Mouse (Mus musculus): Measurements from ENCODE around the gene Lrfn2. TPM values are rescaled to one million over a fixed set of nuclear protein-coding genes. Genes with fewer than 3 reads are reported as not detected.

Gene Lrfn2
- total and polyA plus RNA-seq, 3 experiments, result not detected

DNA sequence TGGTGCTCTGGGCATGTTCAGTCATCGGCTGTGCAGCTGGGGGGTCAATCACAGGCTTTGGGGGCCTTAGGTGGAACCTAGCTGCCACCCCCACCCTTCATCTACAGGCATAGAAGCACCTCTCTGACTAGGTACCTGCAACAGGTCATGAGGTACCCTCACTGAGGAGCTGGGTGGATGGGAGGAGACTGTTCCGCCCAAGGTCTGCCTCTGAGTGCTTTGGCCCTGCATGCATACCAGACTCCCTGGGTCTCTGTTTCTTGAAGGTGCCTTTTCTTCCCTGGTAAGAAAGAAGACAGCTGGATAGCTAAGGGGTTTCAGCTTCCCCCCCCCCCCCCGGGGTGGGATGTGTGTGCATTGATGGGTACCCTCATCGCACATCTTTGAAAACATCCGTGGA lies 98.7 kb downstream of the Lrfn2 start:
- Histone ChIP-seq H3K9me3 (replicated peaks; ENCODE audit: low read length) (peaks cover 96% of the 10 kb centered on the region), H3K27ac (ENCODE audit: insufficient read depth, low read depth) (no peak overlapping the region), H3K36me3 (replicated peaks in 1 of 2; ENCODE audit: control insufficient read depth in 1 of 2, insufficient read depth in 1 of 2, low read length in 1 of 2) (no peaks in the 10 kb centered on the region), H3K4me3 (replicated peaks in 1 of 3; ENCODE audit: low read depth in 2 of 3, low read length in 2 of 3, poor library complexity in 1 of 3) (no peak overlapping the region), H3K27me3 (replicated peaks) (no peaks in the 10 kb centered on the region), H3K4me2 (ENCODE audit: insufficient read depth, low read depth, poor library complexity, severe bottlenecking) (no peak overlapping the region), H3K79me2 (replicated peaks; ENCODE audit: control insufficient read depth, extremely low read depth, insufficient read depth, poor library complexity, severe bottlenecking) (no peaks in the 10 kb centered on the region), H3K9ac (ENCODE audit: insufficient read depth, low read depth) (no peak overlapping the region), H3K4me1 (ENCODE audit: control insufficient read depth in 1 of 2, insufficient read depth in 2 of 2) (no peaks in the 10 kb centered on the region)
- DNase-seq (ENCODE audit: extremely low read depth), result no peak
- in situ Hi-C loops (cut with MboI; ENCODE audit: low pct_ligation_motif_present, low pct_unique_long_range_greater_than_20kb, low sequenced_read_pairs) (no loop called here), dilution Hi-C loops (cut with MboI; ENCODE audit: extremely low pct_ligation_motif_present, extremely low pct_unique_long_range_greater_than_20kb, low sequenced_read_pairs) (no loop called here)
- TF ChIP-seq NELFE (IDR thresholded peaks at IDR 0.05; ENCODE audit: low read depth, low read length) (no peak), UBTF (IDR thresholded peaks at IDR 0.05; ENCODE audit: low read depth, low read length) (no peak), MXI1 (IDR thresholded peaks at IDR 0.05; ENCODE audit: low read depth, low read length) (no peak), POLR2AphosphoS2 (IDR thresholded peaks at IDR 0.05; ENCODE audit: low read depth, low read length) (no peak), SMC3 (IDR thresholded peaks at IDR 0.05; ENCODE audit: low read depth, low read length) (no peak), PAX5 (IDR thresholded peaks at IDR 0.05; ENCODE audit: low read length) (no peak), ZC3H11A (IDR thresholded peaks at IDR 0.05; ENCODE audit: low read depth, low read length) (no peak)

GRCm38 (mm10) chr17:49031790-49032189 lies 99.6 kb downstream of the Lrfn2 start:
- no peaks in the 10 kb centered on the region for H3K36me3 ChIP-seq (replicated peaks in 1 of 2; ENCODE audit: control insufficient read depth in 1 of 2, insufficient read depth in 1 of 2, low read length in 1 of 2)
- no peaks in the 10 kb centered on the region for H3K27me3 ChIP-seq (replicated peaks)
- H3K79me2 ChIP-seq (replicated peaks; ENCODE audit: control insufficient read depth, extremely low read depth, insufficient read depth, poor library complexity, severe bottlenecking), result no peaks in the 10 kb centered on the region
- in situ Hi-C loops (cut with MboI; ENCODE audit: low pct_ligation_motif_present, low pct_unique_long_range_greater_than_20kb, low sequenced_read_pairs), result no loop called here
- DNase-seq (ENCODE audit: extremely low read depth), result no peak
- H3K4me3 ChIP-seq (replicated peaks in 1 of 3; ENCODE audit: low read depth in 2 of 3, low read length in 2 of 3, poor library complexity in 1 of 3), result no peak overlapping the region
- no peak overlapping the region for H3K27ac ChIP-seq (ENCODE audit: insufficient read depth, low read depth)
- H3K9me3 ChIP-seq (replicated peaks; ENCODE audit: low read length), result peaks cover 96% of the 10 kb centered on the region
- no peaks in the 10 kb centered on the region for H3K4me1 ChIP-seq (ENCODE audit: control insufficient read depth in 1 of 2, insufficient read depth in 2 of 2)
- no peak for TF ChIP-seq E2F4 (IDR thresholded peaks at IDR 0.05; ENCODE audit: insufficient replicate concordance, low read depth, low read length)
- TF ChIP-seq MAFK (IDR thresholded peaks at IDR 0.05; ENCODE audit: insufficient replicate concordance, low read length), result no peak
- TF ChIP-seq JUND (conservative IDR thresholded peaks at IDR 0.05; ENCODE audit: low read depth, low read length), result no peak
- TF ChIP-seq UBTF (IDR thresholded peaks at IDR 0.05; ENCODE audit: low read depth, low read length), result no peak
- TF ChIP-seq ZKSCAN1 (IDR thresholded peaks at IDR 0.05; ENCODE audit: borderline replicate concordance, low read depth, low read length), result no peak
- TF ChIP-seq HCFC1 (IDR thresholded peaks at IDR 0.05; ENCODE audit: low read depth, low read length), result no peak
- no peak for TF ChIP-seq MYC (IDR thresholded peaks at IDR 0.05; ENCODE audit: low read depth, low read length)
- no peak for TF ChIP-seq GABPA (IDR thresholded peaks at IDR 0.05; ENCODE audit: insufficient replicate concordance, low read depth, low read length)
- no peak for TF ChIP-seq TBP (conservative IDR thresholded peaks at IDR 0.05; ENCODE audit: low read depth, low read length)
- TF ChIP-seq NRF1 (IDR thresholded peaks at IDR 0.05; ENCODE audit: low read depth, low read length), result no peak
- TF ChIP-seq ELF1 (IDR thresholded peaks at IDR 0.05; ENCODE audit: low read depth, low read length), result no peak
- TF ChIP-seq PAX5 (IDR thresholded peaks at IDR 0.05; ENCODE audit: low read length), result no peak
- no peak for TF ChIP-seq ZC3H11A (IDR thresholded peaks at IDR 0.05; ENCODE audit: low read depth, low read length)
- TF ChIP-seq ZMIZ1 (IDR thresholded peaks at IDR 0.05; ENCODE audit: low read depth, low read length), result no peak
- no peak for TF ChIP-seq POLR2A (IDR thresholded peaks at IDR 0.05; ENCODE audit: low read depth, low read length)
- TF ChIP-seq MXI1 (IDR thresholded peaks at IDR 0.05; ENCODE audit: low read depth, low read length), result no peak
- no peak for TF ChIP-seq CHD1 (IDR thresholded peaks at IDR 0.05; ENCODE audit: low read depth, low read length)
- no peak for TF ChIP-seq JUN (IDR thresholded peaks at IDR 0.05; ENCODE audit: insufficient read depth, low read depth, low read length)
- TF ChIP-seq CTCF (conservative IDR thresholded peaks at IDR 0.05 in 1 of 2, IDR thresholded peaks at IDR 0.05 in 1 of 2; ENCODE audit: low read depth in 2 of 2, low read length in 2 of 2), result no peak
- TF ChIP-seq MAZ (IDR thresholded peaks at IDR 0.05; ENCODE audit: low read depth, low read length), result no peak
- dilution Hi-C loops (cut with MboI; ENCODE audit: extremely low pct_ligation_motif_present, extremely low pct_unique_long_range_greater_than_20kb, low sequenced_read_pairs), result no loop called here
- H3K9ac ChIP-seq (ENCODE audit: insufficient read depth, low read depth), result no peak overlapping the region
- H3K4me2 ChIP-seq (ENCODE audit: insufficient read depth, low read depth, poor library complexity, severe bottlenecking), result no peak overlapping the region
